Mouse (Mus musculus) layer of hippocampus, adult 11-12 months (tissue): ENCODE data around the gene Ciz1.
A peak's percentile ranks its signal among the peaks of the same experiment; 100 is the strongest.

Experiments used
- DNase-seq: peaks from one replicate; pipeline ENCODE4 v3.0.0; 2022; ENCODE audit warnings: low spot score

Gene Ciz1

DNA sequence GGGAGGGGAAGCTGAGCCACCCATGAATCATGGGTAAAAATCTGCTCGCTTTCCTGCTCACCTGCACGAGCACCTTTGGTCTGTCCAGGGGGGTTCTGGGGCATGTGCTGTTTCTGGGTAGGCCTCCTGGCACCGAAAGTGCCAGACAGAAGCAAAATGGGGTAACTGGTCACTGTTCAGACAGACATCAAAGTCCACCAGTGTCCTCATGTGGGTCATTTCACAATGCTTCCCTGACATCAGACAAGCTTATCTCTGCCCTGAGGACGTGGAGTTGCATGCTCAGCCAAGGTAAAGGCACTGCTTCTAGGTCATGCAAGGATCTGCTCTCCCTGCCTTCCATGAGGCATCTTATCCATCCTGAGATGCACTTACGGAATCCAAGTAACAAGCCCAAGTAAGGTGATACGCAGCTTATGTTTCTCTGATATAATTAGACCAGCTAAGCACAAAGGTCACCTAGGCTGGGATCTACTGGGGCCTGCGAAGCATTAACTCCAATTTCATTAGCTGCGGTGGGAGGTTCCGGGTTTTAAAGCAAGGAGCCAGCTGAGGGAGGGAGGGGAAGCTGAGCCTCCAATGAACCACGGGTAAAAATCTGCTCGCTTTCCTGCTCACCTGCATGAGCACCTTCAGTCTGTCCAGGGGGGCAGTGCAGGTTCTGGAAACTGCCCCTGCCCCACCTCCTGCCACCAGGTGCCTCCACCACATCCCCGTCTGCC, 66.5 kb downstream of the Ciz1 start:
- no peak for DNase-seq

DNA sequence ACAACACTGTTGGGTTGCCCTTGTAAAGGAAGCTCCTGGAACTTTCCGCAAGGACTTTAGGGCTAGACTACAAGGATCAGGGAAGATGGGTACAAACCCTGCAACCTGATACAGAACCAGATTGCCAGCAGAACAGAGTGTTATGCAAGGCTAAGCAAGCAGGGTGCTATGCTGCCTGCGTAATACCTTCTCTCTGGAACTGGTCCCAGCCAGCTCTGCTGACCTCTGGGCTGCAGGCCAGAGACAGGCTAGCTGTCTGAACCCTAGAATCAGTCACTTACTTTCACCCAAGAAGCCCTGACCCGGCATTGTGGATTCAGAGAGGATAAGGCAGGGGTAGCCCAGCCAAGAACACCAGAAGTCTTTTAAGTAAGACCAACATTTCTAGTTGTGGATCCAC, 67.2 kb downstream of the Ciz1 start:
- no peak for DNase-seq

DNA sequence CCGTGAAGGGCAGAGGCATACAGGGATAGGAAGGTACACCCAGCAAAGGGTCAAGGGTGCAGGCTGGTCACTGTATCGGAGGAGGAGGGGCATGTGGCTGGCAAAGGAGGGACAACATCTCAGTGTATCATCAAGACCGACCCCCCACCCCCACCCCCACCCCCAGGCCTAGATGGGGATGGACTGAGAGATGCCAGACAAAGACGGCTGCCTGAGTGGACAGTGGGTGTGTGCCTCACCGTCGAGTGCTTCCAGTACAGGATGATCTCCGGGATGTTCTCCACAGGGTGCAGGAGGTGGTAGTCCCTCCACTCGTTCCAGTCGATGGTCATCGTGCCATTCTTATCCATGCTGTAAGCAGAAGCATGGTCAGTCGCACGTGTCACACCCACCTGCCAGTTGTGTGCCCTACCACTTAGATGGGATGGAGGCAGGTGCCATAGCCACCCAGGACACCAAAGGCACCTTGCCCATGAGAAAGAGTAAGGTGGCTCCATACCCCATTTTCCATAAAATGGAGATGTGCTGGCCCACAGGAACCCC, 68.0 kb downstream of the Ciz1 start:
- no peak for DNase-seq

DNA sequence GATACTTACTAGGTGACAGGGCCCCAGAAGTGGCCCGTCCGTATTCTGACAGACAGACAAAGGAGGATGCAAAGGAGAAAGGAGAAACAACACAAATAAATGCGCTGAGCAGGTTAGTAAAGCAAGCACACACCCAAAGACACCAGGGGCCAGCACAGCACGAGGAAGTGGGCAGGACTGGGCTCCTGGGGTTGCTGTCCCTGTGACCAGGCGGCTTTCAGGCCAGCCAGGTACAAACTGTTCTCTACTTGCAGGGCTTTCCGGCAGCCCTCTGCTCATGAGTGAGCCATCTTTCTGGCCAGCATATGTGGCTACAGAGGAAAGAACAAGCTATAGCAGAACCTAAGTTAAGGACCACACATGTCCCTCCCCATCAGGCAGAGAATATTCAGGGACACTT, 68.5 kb downstream of the Ciz1 start:
- no peak for DNase-seq

- DNase-seq: no peak
These were observed 69.7 kb downstream of the Ciz1 start for GRCm38 (mm10) chr2:32421851-32422251.

- DNase-seq: peak; percentile 32
These were observed 71.6 kb downstream of the Ciz1 start for GRCm38 (mm10) chr2:32423481-32424331.

GRCm38 (mm10) chr2:32424796-32425195, 72.7 kb downstream of the Ciz1 start:
- DNase-seq: no peak

DNA sequence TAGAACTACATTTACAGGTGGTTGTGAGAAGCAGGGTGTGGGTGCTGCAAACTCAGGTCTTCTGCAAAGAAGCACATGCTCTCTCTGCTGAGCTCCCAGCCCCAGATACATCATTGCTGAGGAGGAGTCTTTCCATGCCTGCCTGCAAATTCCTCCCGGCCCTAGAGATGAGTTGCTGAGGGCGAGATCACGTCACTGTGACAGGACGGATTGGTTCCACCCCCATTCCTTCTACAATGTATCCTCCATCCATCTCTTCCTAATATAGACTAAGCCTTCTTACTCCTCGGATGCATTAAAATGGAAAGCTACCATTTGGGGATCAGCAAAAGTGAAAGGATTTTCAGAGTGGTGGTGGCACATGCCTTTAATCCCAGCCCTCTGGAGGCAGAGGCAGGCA, 73.4 kb downstream of the Ciz1 start:
- no peak for DNase-seq

- no peak for DNase-seq
These were observed 74.0 kb downstream of the Ciz1 start for GRCm38 (mm10) chr2:32426141-32426540.

GRCm38 (mm10) chr2:32427720-32428119, 75.6 kb downstream of the Ciz1 start:
- no peak for DNase-seq

GRCm38 (mm10) chr2:32428262-32428722, 76.2 kb downstream of the Ciz1 start:
- peak; percentile 53 for DNase-seq

DNA sequence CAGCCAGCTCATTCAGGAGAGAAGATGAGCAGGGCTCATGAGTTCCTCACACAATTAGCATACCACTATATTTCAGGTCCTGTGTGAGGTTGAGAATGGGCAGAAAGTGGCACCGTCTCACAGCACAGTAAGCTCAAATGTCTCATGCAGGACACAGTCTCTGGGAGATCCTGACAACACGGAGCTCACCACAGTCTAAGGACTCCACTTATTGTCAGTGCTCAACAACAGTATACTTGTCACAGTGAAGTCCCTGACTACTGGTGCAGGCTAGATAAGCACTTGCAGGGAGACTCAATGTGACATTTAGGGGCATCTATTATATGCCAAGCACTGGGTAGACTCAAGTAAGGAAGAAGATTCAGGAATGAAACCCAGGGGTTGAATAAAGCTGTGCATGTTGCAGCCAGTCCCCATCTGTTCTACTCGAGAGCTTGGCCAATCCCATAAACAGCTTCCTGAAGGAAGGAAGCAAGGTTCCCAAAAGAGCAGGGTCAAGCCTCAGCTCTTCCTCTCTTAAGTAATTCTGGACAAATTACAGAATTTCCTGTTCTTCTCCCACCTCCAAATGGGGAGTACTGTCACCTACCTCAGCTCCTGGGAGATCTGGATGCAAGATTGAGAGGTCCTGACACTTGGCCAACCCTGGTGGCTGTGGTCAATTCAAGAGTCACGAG, 77.2 kb downstream of the Ciz1 start:
- DNase-seq: no peak
